Mouse (Mus musculus): ENCODE results near the gene Lsm4.

DNA sequence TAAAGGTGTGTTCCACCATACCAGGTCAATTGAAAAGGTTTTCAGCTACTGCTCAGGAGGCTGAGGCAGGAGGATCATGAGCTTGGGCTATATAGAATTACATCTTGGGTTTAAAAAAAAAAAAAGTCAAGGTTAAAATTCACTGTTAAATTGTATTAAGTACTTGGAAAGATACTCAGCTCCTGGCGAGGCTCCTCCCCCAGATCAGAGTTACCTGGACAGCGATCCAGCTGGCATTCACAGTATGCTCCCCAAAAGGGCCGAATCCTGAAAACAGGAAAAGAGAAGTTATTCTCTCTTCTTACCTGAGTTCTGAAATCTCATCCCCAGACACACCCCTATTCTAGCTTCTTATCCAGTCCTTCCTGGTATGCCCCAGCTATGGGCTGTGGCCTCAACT, 15.8 kb upstream of the Lsm4 start:
- TF ChIP-seq EP300 (IDR thresholded peaks at IDR 0.05; ENCODE audit: low read length) (no peak), E2F4 (IDR thresholded peaks at IDR 0.05; ENCODE audit: insufficient replicate concordance, low read depth, low read length) (no peak), POLR2A (IDR thresholded peaks at IDR 0.05; ENCODE audit: low read depth, low read length) (no peak), CTCF (conservative IDR thresholded peaks at IDR 0.05 in 1 of 2, IDR thresholded peaks at IDR 0.05 in 1 of 2; ENCODE audit: low read depth in 2 of 2, low read length in 2 of 2) (no peak), GABPA (IDR thresholded peaks at IDR 0.05; ENCODE audit: insufficient replicate concordance, low read depth, low read length) (no peak), MEF2A (IDR thresholded peaks at IDR 0.05; ENCODE audit: borderline replicate concordance, low read depth, low read length) (no peak), HCFC1 (IDR thresholded peaks at IDR 0.05; ENCODE audit: low read depth, low read length) (no peak), ETS1 (conservative IDR thresholded peaks at IDR 0.05; ENCODE audit: low read depth, low read length) (no peak), CHD1 (IDR thresholded peaks at IDR 0.05; ENCODE audit: low read depth, low read length) (no peak), ELF1 (IDR thresholded peaks at IDR 0.05; ENCODE audit: low read depth, low read length) (no peak), MAZ (IDR thresholded peaks at IDR 0.05; ENCODE audit: low read depth, low read length) (no peak)
